ENCODE assay signal across 9 mouse cellular contexts in genomic region chr2:32436686-32437372, GRCm38 (mm10). TPM values are rescaled to one million over a fixed set of nuclear protein-coding genes. Genes with fewer than 3 reads are reported as not detected.
A peak's percentile ranks its signal among the peaks of the same experiment; 100 is the strongest.
DNase-seq lines count a peak whose midpoint lies in the region; ATAC-seq and TF ChIP-seq lines count a peak whose summit lies in the region.
"Had no signal": no experiment of that assay in that cellular context is flagged by ENCODE, and none has a peak within 500 bp of the region (broad histone marks: within the 10 kb centered on the region; RNA-seq: fewer than 3 reads in every experiment).

No protein-coding gene starts in this region.

- H3K4me1 ChIP-seq in liver, adult 2 months (ENCODE audit: control insufficient read depth, insufficient read depth, low read length), result peaks cover 28% of the 10 kb centered on the region
- peaks cover 16% of the 10 kb centered on the region for H3K4me1 ChIP-seq in liver, embryonic 16.5 days (ENCODE audit: control insufficient read depth, low read depth, low read length)
- peaks cover 16% of the 10 kb centered on the region for H3K4me1 ChIP-seq in stomach, embryonic 16.5 days (ENCODE audit: control insufficient read depth, insufficient read depth, low read length)

- no peak overlapping the region for H3K4me3 ChIP-seq in liver, adult 2 months (ENCODE audit: insufficient read depth, low read depth, low read length)
- no peak overlapping the region for H3K4me3 ChIP-seq in liver, embryonic 16.5 days (ENCODE audit: low read depth, low read length)
- H3K4me3 ChIP-seq in stomach, embryonic 16.5 days (replicated peaks; ENCODE audit: low read length), result no peak overlapping the region

- no peaks in the 10 kb centered on the region for H3K27me3 ChIP-seq in liver, adult 2 months (ENCODE audit: control insufficient read depth, insufficient read depth, low read length)
- no peaks in the 10 kb centered on the region for H3K27me3 ChIP-seq in liver, embryonic 16.5 days (ENCODE audit: control insufficient read depth, insufficient read depth, low read depth, low read length)
- no peaks in the 10 kb centered on the region for H3K27me3 ChIP-seq in stomach, embryonic 16.5 days (ENCODE audit: control insufficient read depth, insufficient read depth, low read length)

- H3K4me2 ChIP-seq in liver, embryonic 16.5 days (ENCODE audit: low read depth, low read length), result no peak overlapping the region
- H3K4me2 ChIP-seq in stomach, embryonic 16.5 days (ENCODE audit: low read depth, low read length), result no peak overlapping the region

- peak overlapping the region; percentile 33 for H3K27ac ChIP-seq in liver, adult 2 months (replicated peaks; ENCODE audit: insufficient read depth, low read depth, low read length)
- H3K27ac ChIP-seq in liver, embryonic 16.5 days (ENCODE audit: low read length), result peak overlapping the region; percentile 32; the same call in 1 of the 2 replicates
- H3K27ac ChIP-seq in stomach, embryonic 16.5 days (ENCODE audit: low read length), result peak overlapping the region; percentile 39; the same call in 1 of the 2 replicates

- no peaks in the 10 kb centered on the region for H3K36me3 ChIP-seq in liver, adult 2 months (ENCODE audit: control insufficient read depth, insufficient read depth, low read length)
- H3K36me3 ChIP-seq in liver, embryonic 16.5 days (ENCODE audit: control insufficient read depth, insufficient read depth), result no peaks in the 10 kb centered on the region
- no peaks in the 10 kb centered on the region for H3K36me3 ChIP-seq in stomach, embryonic 16.5 days (ENCODE audit: control insufficient read depth, insufficient read depth, low read length)

- peak; percentile 67 for ATAC-seq in liver, embryonic 16.5 days (ENCODE audit: low read depth)
- peak; percentile 37; the same call in 1 of the 2 replicates for ATAC-seq in stomach, embryonic 16.5 days (ENCODE audit: insufficient read depth, low FRiP score)

- no peaks in the 10 kb centered on the region for H3K9me3 ChIP-seq in liver, embryonic 16.5 days (replicated peaks; ENCODE audit: control insufficient read depth, low read length)
- H3K9me3 ChIP-seq in stomach, embryonic 16.5 days (replicated peaks; ENCODE audit: control insufficient read depth, low read length), result no peaks in the 10 kb centered on the region
- H3K9me3 ChIP-seq: G1E had no signal

- WGBS in liver, adult 2 months, result 20% methylated on average over 3 of the region's 3 CpGs
- WGBS in liver, embryonic 16.5 days (ENCODE audit: insufficient replicate concordance), result 50% methylated on average over 3 of the region's 3 CpGs
- 66% methylated on average over 3 of the region's 3 CpGs for WGBS in stomach, embryonic 16.5 days

- TF ChIP-seq POLR2A in liver, adult 2 months (IDR thresholded peaks at IDR 0.05; ENCODE audit: extremely low read depth, insufficient read depth, low read length), result no peak

- peak; percentile 57 for DNase-seq in liver, adult 2 months (ENCODE audit: extremely low read depth, low read depth, low spot score)
- DNase-seq in liver, result no peak
- DNase-seq in heart, postnatal 4 days, result peak; percentile 33
- no peak for DNase-seq in layer of hippocampus, postnatal 10 days (ENCODE audit: low spot score in 2 of 2)
- no peak for DNase-seq in layer of hippocampus, adult 8-10 months (ENCODE audit: low spot score in 2 of 2)
- DNase-seq in spleen, adult 18-20 months, result no peak

- peaks cover 31% of the 10 kb centered on the region; the same call in 1 of the 2 replicates for H3K79me2 ChIP-seq in liver, adult 2 months (ENCODE audit: control insufficient read depth, insufficient read depth, low read length)

- no peak overlapping the region for H3K9ac ChIP-seq in liver, adult 2 months (ENCODE audit: low read depth, low read length)
- no peak overlapping the region for H3K9ac ChIP-seq in liver, embryonic 16.5 days (ENCODE audit: low read depth, low read length)
- 0 out of 2 replicates have a peak overlapping the region, but pooled peaks have one; percentile 2 for H3K9ac ChIP-seq in stomach, embryonic 16.5 days (ENCODE audit: low read length)

- no peak for TF ChIP-seq CTCF in liver, adult 2 months (IDR thresholded peaks at IDR 0.05; ENCODE audit: low read depth, low read length)

RNA-seq across cellular contexts. Expression of gene Naif1, which starts 13.4 kb away (rescaled TPM):
- 0.67 and 0.83 TPM in 2 replicates for total RNA-seq in liver, adult 2 months (2014; rRNA removed)
- polyA plus RNA-seq in liver, adult 2 months (2012; rRNA removed), result 2.9 and 3.0 TPM in 2 replicates
- 1 to 10 TPM; 3.5 to 3.6 TPM for total RNA-seq in heart, postnatal 4 days (2021)
- 1.9 and 2.0 TPM in 2 replicates for polyA plus RNA-seq in liver, embryonic 16.5 days (2015; fragmentation: Nextera tagmentation; extraction: Ambion mirVana)
- polyA plus RNA-seq in stomach, embryonic 16.5 days (2015; fragmentation: Nextera tagmentation; extraction: Ambion mirVana), result 5.1 and 5.7 TPM in 2 replicates
- 1 to 10 TPM; 3.4 TPM for total RNA-seq in layer of hippocampus, postnatal 10 days (2021)
- total RNA-seq in layer of hippocampus, adult 8-10 months (2022), result 1 to 10 TPM; 3.2 to 4.7 (median 4.2) TPM

RNA-seq across cellular contexts. Expression of gene Slc25a25, which starts 14.4 kb away (rescaled TPM):
- total RNA-seq in liver, adult 2 months (2014; rRNA removed), result 40.0 and 41.9 TPM in 2 replicates
- 57.9 and 124 TPM in 2 replicates for polyA plus RNA-seq in liver, adult 2 months (2012; rRNA removed)
- total RNA-seq in heart, postnatal 4 days (2021), result 10 to 100 TPM; 16.4 to 22.2 TPM
- polyA plus RNA-seq in liver, embryonic 16.5 days (2015; fragmentation: Nextera tagmentation; extraction: Ambion mirVana), result 9.5 and 9.7 TPM in 2 replicates
- 15.4 and 16.9 TPM in 2 replicates for polyA plus RNA-seq in stomach, embryonic 16.5 days (2015; fragmentation: Nextera tagmentation; extraction: Ambion mirVana)
- total RNA-seq in layer of hippocampus, postnatal 10 days (2021), result 10 to 100 TPM; 46.0 to 48.9 TPM
- 10 to 100 TPM; 55.0 to 60.7 (median 55.9) TPM for total RNA-seq in layer of hippocampus, adult 8-10 months (2022)

RNA-seq across cellular contexts. Expression of gene Ptges2, which starts 41.1 kb away (rescaled TPM):
- 22.6 and 30.7 TPM in 2 replicates for total RNA-seq in liver, adult 2 months (2014; rRNA removed)
- polyA plus RNA-seq in liver, adult 2 months (2012; rRNA removed), result 24.4 and 25.5 TPM in 2 replicates
- total RNA-seq in heart, postnatal 4 days (2021), result 10 to 100 TPM; 59.7 to 60.2 TPM
- 9.4 and 11.0 TPM in 2 replicates for polyA plus RNA-seq in liver, embryonic 16.5 days (2015; fragmentation: Nextera tagmentation; extraction: Ambion mirVana)
- polyA plus RNA-seq in stomach, embryonic 16.5 days (2015; fragmentation: Nextera tagmentation; extraction: Ambion mirVana), result 23.7 and 26.7 TPM in 2 replicates
- 10 to 100 TPM; 42.0 to 42.5 TPM for total RNA-seq in layer of hippocampus, postnatal 10 days (2021)
- 10 to 100 TPM; 36.5 to 40.0 (median 38.2) TPM for total RNA-seq in layer of hippocampus, adult 8-10 months (2022)

RNA-seq across cellular contexts. Expression of gene Lcn2, which starts 48.8 kb away (rescaled TPM):
- total RNA-seq in liver, adult 2 months (2014; rRNA removed), result 2.1 and 10.0 TPM in 2 replicates
- polyA plus RNA-seq in liver, adult 2 months (2012; rRNA removed), result 29.3 and 45.5 TPM in 2 replicates
- total RNA-seq in heart, postnatal 4 days (2021), result 1 to 10 TPM; 3.1 to 3.4 TPM
- 212 and 273 TPM in 2 replicates for polyA plus RNA-seq in liver, embryonic 16.5 days (2015; fragmentation: Nextera tagmentation; extraction: Ambion mirVana)
- polyA plus RNA-seq in stomach, embryonic 16.5 days (2015; fragmentation: Nextera tagmentation; extraction: Ambion mirVana), result 21.1 and 23.6 TPM in 2 replicates
- total RNA-seq in layer of hippocampus, postnatal 10 days (2021), result 1 to 10 TPM; 2.4 to 2.9 TPM
- total RNA-seq in layer of hippocampus, adult 8-10 months (2022), result 1 to 10 TPM in 2 of 4 experiments, under 1 TPM in 1, not detected in 1; 0.35 to 2.8 (median 2.0) TPM
- total RNA-seq: G1E had no signal

RNA-seq across cellular contexts. Expression of gene 1110008P14Rik, which starts 55.1 kb away (rescaled TPM):
- total RNA-seq in liver, adult 2 months (2014; rRNA removed), result 25.8 and 32.5 TPM in 2 replicates
- polyA plus RNA-seq in liver, adult 2 months (2012; rRNA removed), result 103 and 144 TPM in 2 replicates
- total RNA-seq in heart, postnatal 4 days (2021), result 10 to 100 TPM; 43.7 to 47.6 TPM
- polyA plus RNA-seq in liver, embryonic 16.5 days (2015; fragmentation: Nextera tagmentation; extraction: Ambion mirVana), result 20.2 and 21.6 TPM in 2 replicates
- 41.5 and 41.9 TPM in 2 replicates for polyA plus RNA-seq in stomach, embryonic 16.5 days (2015; fragmentation: Nextera tagmentation; extraction: Ambion mirVana)
- 100 to 1,000 TPM; 163 to 168 TPM for total RNA-seq in layer of hippocampus, postnatal 10 days (2021)
- total RNA-seq in layer of hippocampus, adult 8-10 months (2022), result 100 to 1,000 TPM; 144 to 174 (median 164) TPM

Comparison
In these comparisons a context has a peak if more than half of its experiments do, and no peak if none do; other contexts are left out.
1. DNase-seq: peak in liver, adult 2 months (single experiment) and heart, postnatal 4 days (single experiment); none in liver (single experiment), layer of hippocampus, postnatal 10 days (0 of 2), layer of hippocampus, adult 8-10 months (0 of 2) and spleen, adult 18-20 months (0 of 2).
2. Peak in every context shown above with its lines, with median percentiles within 50 percentile points of each other: H3K27ac ChIP-seq.